Mouse (Mus musculus): Measurements from ENCODE around the gene Aunip.

Aunip gene

GRCm38 (mm10) chr4:134510845-134511411 lies at the start of gene Aunip:
Gene Aunip, plus strand, starts transcription at chr4:134510999.
- DNase-seq: peak; percentile 94

GRCm38 (mm10) chr4:134461252-134461651 lies 49.5 kb upstream of the Aunip start:
- DNase-seq: no peak

- DNase-seq: no peak
These were observed 45.0 kb upstream of the Aunip start for GRCm38 (mm10) chr4:134465789-134466188.

GRCm38 (mm10) chr4:134466381-134467262 lies 44.2 kb upstream of the Aunip start:
- no peak for DNase-seq

GRCm38 (mm10) chr4:134467435-134468214 lies 43.2 kb upstream of the Aunip start:
- DNase-seq: peak; percentile 65

- peak; percentile 95 for DNase-seq
These were observed 42.6 kb upstream of the Aunip start, which contains the start of gene Stmn1 for GRCm38 (mm10) chr4:134468215-134468575. Gene Stmn1, plus strand, starts transcription at chr4:134468320.

- peak; percentile 98 for DNase-seq
These were observed 42.1 kb upstream of the Aunip start for GRCm38 (mm10) chr4:134468578-134469266.

- no peak for DNase-seq
These were observed 41.4 kb upstream of the Aunip start for GRCm38 (mm10) chr4:134469341-134469796.

GRCm38 (mm10) chr4:134469985-134470384 lies 40.8 kb upstream of the Aunip start:
- no peak for DNase-seq

GRCm38 (mm10) chr4:134471469-134471868 lies 39.3 kb upstream of the Aunip start:
- no peak for DNase-seq

GRCm38 (mm10) chr4:134473764-134474163 lies 37.0 kb upstream of the Aunip start:
- no peak for DNase-seq

- no peak for DNase-seq
These were observed 36.6 kb upstream of the Aunip start for GRCm38 (mm10) chr4:134474240-134474639.

GRCm38 (mm10) chr4:134476899-134477298 lies 33.9 kb upstream of the Aunip start:
- DNase-seq: no peak

- peak; percentile 96 for DNase-seq
These were observed 32.8 kb upstream of the Aunip start for GRCm38 (mm10) chr4:134478031-134478430.

- no peak for DNase-seq
These were observed 31.0 kb upstream of the Aunip start for GRCm38 (mm10) chr4:134479839-134480238.

- DNase-seq: peak; percentile 91
These were observed 29.9 kb upstream of the Aunip start for GRCm38 (mm10) chr4:134480864-134481263.

GRCm38 (mm10) chr4:134481270-134481669 lies 29.5 kb upstream of the Aunip start:
- DNase-seq: no peak

GRCm38 (mm10) chr4:134482442-134482841 lies 28.4 kb upstream of the Aunip start:
- no peak for DNase-seq

GRCm38 (mm10) chr4:134483078-134483688 lies 27.6 kb upstream of the Aunip start:
- DNase-seq: no peak

GRCm38 (mm10) chr4:134483696-134484095 lies 27.1 kb upstream of the Aunip start:
- no peak for DNase-seq

- DNase-seq: no peak
These were observed 26.6 kb upstream of the Aunip start for GRCm38 (mm10) chr4:134484231-134484630.

All from lung, postnatal 14 days (tissue).